Comparison of ENCODE assay signal across 9 mouse cellular contexts in genomic region chr19:32974778-32975240, GRCm38 (mm10).
DNase-seq lines count a peak whose midpoint lies in the region.
"Had no signal": no experiment of that assay in that cellular context is flagged by ENCODE, and none has a peak within 500 bp of the region (broad histone marks: within the 10 kb centered on the region; RNA-seq: fewer than 3 reads in every experiment).

No protein-coding gene starts in this region.

- DNase-seq in adrenal gland, postnatal 14 days: peak; percentile 52
- DNase-seq in adrenal gland, postnatal 4 days (ENCODE audit: low spot score in 2 of 2): no peak
- DNase-seq in 3T3-L1 (ENCODE audit: low read depth, low spot score): peak; percentile 85
- peak; percentile 48 to 71 for DNase-seq in cerebellum, postnatal 25 days
- peak; percentile 32 for DNase-seq in kidney, postnatal 10 days
- no peak for DNase-seq in spleen, postnatal 36 days (ENCODE audit: low spot score in 2 of 2)
- no peak for DNase-seq in right cerebral cortex, adult 2 months (ENCODE audit: low spot score in 2 of 2)
- no peak for DNase-seq in layer of hippocampus, adult 9-10 months (ENCODE audit: low spot score)
- DNase-seq: right cerebral cortex, postnatal 14 days had no signal

Comparison
In these comparisons a context has a peak if more than half of its experiments do, and no peak if none do; other contexts are left out.
1. DNase-seq: peak in adrenal gland, postnatal 14 days (single experiment), 3T3-L1 (single experiment), cerebellum, postnatal 25 days (2 of 2) and kidney, postnatal 10 days (single experiment); none in adrenal gland, postnatal 4 days (0 of 2), spleen, postnatal 36 days (0 of 2), right cerebral cortex, adult 2 months (0 of 2) and layer of hippocampus, adult 9-10 months (single experiment).